Mouse (Mus musculus) layer of hippocampus, postnatal 10 days (tissue): ENCODE data around the gene Lhx4. TPM values are rescaled to one million over a fixed set of nuclear protein-coding genes. Genes with fewer than 3 reads are reported as not detected.

Experiments
- DNase-seq, 2 experiments: peaks; one replicate each; pipeline ENCODE4 v3.0.0; 2021; ENCODE audit warnings: low spot score in 2 of 2
- total RNA-seq, 2 experiments: library from RNA; stranded (reverse); gene quantifications; 2 replicates each; pipeline ENCODE4 v1.2.3; 2021

Lhx4 gene
- total RNA-seq, 2 experiments from 2014 or later: not detected

- peak in 1 of 2 experiments; percentile 18 for DNase-seq
Measured at GRCm38 (mm10) chr1:155742411-155743363, 8.8 kb downstream of the Lhx4 start.

GRCm38 (mm10) chr1:155741988-155742387 lies 9.5 kb downstream of the Lhx4 start:
- DNase-seq: peak in 1 of 2 experiments; percentile 23

- DNase-seq: peak in 1 of 2 experiments; percentile 20
Measured at GRCm38 (mm10) chr1:155741378-155741945, 10.0 kb downstream of the Lhx4 start.

- peak in 1 of 2 experiments; percentile 18 for DNase-seq
Measured at GRCm38 (mm10) chr1:155740622-155741377, 10.7 kb downstream of the Lhx4 start.

GRCm38 (mm10) chr1:155737809-155738383 lies 13.6 kb downstream of the Lhx4 start:
- no peak for DNase-seq

- DNase-seq: no peak
Measured at GRCm38 (mm10) chr1:155737017-155737808, 14.3 kb downstream of the Lhx4 start.

DNA sequence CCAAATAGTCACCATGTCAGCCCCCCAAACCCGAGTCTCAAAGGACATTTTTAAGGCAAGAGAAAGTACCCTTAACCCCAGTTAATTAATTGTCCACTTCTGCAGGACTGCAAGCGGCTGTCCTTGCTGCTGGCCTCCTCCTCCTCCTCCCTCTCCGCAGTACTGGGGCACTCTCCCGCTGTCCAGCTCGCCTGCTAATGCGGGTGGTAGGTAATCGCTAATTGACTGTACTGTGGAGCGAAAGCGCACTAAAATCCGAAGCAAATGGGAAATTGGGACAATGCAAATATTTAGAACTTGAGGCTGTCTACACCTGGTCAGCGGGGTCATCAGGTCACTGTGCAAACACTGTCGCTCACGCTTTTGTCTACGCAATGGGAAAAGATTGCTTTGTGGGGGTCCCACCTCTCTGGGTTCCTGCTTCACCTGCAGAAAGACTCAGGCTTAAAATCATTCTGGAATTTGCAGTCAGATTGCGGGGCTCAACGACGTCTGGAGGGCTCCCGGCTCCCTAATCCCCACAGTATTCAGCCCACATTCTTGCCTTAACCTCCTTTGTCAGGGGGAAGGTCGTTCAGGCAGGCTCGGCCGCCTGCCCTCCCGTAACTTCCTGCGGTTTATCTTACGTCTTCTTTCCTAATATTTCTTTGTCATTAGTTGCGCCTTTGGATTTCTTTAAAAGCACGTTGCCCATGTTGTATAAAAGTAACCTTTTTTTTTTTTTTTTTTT lies 15.2 kb downstream of the Lhx4 start:
- DNase-seq: peak in 1 of 2 experiments; percentile 17

DNA sequence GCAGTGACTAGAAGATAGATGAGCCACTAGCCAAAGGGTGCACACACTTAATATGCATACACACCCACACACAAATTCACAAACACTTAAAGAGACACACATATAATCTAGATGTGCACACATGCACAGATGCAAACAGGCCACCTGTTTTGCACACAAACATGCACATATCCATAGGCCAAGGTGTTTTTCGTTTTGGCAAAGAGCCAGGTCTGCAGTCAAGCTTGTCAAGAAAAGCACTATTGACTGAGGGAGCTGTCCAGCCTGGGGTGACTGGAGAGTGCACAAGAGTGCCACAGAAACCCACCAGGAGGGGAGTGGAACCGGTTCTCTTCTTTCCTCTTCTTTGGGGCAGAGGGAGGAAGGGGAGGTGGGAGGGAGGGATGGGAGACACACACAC lies 20.3 kb downstream of the Lhx4 start:
- no peak for DNase-seq

GRCm38 (mm10) chr1:155729113-155729795 lies 22.2 kb downstream of the Lhx4 start:
- DNase-seq: no peak

DNA sequence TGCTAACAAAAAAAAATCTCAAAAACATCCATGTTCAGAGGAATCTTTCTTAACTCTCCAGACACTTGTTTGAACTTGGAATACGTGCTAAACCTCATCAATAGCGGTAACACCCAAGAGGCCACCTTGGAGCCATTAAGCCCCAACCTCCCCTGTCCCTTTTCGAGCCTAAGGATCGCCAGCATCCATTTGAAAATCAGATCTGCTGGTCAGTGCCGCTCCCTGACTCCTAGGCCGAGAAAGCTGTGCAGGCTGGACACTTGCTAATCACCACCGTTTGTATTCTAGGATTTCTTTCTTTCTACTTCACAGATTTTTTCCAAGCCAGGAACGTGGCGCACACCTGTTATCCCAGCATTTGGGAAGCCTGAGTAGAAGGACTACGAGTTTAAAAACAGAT lies 23.7 kb downstream of the Lhx4 start:
- no peak for DNase-seq

DNA sequence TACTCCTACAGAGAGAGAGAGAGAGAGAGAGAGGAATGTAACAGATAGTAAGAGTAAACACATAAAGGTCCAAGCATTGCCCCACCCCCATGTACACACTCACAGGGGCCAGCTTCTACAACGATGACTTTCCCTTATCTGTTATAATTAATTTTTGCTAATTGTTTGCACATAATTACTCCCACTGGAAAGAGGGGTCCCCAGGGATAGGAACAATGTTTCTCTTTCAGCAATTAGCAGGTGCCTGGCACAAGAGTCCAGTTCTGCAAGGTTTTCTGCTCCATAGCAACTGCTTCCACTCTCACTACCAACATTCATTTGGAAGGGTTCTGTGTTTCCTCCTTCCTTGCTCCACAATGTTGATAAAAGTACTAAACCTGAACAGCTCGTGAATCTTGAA lies 25.6 kb downstream of the Lhx4 start:
- no peak for DNase-seq

GRCm38 (mm10) chr1:155724301-155724700 lies 27.2 kb downstream of the Lhx4 start:
- no peak for DNase-seq

DNA sequence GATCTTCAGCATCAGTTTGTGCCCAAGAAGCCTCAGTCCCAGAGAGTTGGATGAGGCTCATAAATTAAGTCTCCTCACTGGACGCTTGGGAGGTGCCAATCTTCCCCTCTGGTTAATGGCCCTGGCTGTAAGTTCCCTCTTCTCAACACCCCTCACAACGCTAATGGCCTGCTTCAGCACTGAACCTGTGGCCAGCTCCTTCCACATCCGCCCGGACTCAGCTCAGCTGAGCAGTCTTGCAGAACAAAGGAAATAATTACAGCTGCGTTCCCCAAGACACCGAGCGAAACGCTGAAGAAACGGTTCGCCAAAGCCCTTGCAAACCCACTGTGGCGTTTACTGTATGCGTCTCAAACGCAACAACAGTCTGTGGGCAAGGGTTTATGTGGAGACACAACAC lies 29.3 kb downstream of the Lhx4 start:
- DNase-seq: peak in 1 of 2 experiments; percentile 35

DNA sequence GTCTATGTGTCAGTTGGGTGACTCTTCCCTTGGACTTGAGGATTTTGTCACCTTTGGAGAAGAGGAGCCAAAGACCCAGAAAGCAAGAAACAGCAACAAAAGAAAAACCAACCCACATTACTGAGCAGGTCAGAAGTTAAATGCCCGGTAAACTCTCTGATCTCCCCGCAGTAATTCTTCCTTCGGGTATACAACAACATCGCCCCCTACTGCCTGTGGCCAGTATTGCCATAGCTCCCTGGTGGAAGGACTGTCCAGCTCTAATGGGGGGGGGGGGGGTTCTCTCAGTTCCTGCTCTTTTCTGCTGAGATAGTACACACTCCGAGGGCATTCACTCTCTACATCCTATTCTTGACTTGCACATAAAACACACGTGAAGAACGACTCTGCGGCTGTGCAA lies 30.0 kb downstream of the Lhx4 start:
- peak; percentile 74 to 78 for DNase-seq

DNA sequence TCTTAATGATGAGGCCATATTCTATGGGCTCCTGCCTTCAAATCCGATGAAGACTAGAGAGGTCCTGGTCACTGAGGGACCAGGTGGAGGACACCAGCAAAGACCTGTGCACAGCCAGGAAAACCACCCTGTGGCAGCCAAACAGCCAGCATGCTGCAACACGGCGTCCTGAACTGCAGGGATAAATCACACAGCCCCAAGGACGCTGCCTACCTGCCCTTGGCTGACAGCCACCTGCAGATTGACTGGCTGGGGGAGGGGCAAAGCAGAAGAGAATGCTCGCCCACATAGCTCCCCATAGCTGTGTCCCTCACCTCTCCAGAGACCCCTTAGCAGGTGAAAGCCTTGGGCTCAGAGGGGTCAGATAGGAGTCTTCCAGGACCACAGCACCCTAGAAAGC lies 31.5 kb downstream of the Lhx4 start:
- DNase-seq: no peak

- no peak for DNase-seq
Measured at GRCm38 (mm10) chr1:155718851-155719250, 32.6 kb downstream of the Lhx4 start.

- no peak for DNase-seq
Measured at GRCm38 (mm10) chr1:155717301-155717700, 34.2 kb downstream of the Lhx4 start.

DNA sequence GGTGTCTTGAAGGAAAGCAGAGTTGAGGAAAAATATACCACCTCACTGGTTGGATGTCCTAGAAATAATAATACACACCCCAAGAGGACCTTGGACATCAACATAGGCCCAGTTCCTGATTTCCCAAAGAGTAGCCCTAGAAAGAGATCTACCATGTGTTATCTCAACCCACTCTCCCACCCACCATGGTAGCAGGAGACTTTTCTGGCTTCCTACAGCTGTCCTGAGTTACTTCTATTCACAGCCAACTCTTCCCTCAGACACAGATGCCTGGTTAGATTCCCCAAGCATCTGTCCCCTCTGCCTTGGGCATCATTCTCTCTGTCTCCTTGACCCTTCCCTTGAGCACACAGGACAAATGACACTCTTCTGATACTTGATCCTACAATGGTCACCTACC lies 36.1 kb downstream of the Lhx4 start:
- no peak for DNase-seq

- no peak for DNase-seq
Measured at GRCm38 (mm10) chr1:155713306-155713705, 38.2 kb downstream of the Lhx4 start.
